Mouse (Mus musculus) heart, postnatal 0 days (tissue): ENCODE data around the gene Actr3.

Source experiments
- CTCF ChIP-seq: IDR thresholded peaks from 2 replicates; pipeline ENCODE4 v1.5.1; 2016; ENCODE audit warnings: antibody characterized with exemption, control low read depth, low read depth
- EP300 ChIP-seq: IDR thresholded peaks from 2 replicates; pipeline ENCODE4 v1.6.1; 2016; ENCODE audit warnings: antibody characterized with exemption, low read depth

- TF ChIP-seq CTCF: no peak
- no peak for TF ChIP-seq EP300
Observed at GRCm38 (mm10) chr1:125441251-125441650, 5.7 kb upstream of the Actr3 start.
